Mouse (Mus musculus): Measurements from ENCODE around the gene Mosmo.

The Mosmo gene

GRCm38 (mm10) chr7:120677001-120677643, at the start of gene Mosmo:
TSS of gene Mosmo (plus strand) at chr7:120677618.
- DNase-seq: peak; percentile 83 to 84

- DNase-seq: peak in 1 of 2 experiments; percentile 16
Measured at GRCm38 (mm10) chr7:120632518-120632917, 44.9 kb upstream of the Mosmo start.

DNA sequence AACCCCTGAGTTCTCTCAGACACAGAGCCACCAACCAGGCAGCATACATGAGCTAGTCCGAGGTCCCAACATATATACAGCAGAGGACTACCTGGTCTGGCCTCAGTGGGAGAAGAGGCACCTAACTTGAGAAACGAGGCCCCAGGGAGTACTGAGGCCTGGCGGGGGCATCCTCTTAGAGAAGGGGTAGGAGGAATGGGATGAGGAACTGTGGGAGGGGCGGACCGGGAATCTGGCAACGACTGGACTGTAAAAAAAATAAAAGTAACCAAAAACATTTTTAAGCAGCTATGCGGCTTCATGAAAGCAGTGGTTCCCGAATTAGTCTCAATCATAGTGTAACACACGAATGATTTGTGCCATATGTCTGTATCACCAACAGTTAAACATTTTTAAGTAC, 43.1 kb upstream of the Mosmo start:
- DNase-seq: no peak

GRCm38 (mm10) chr7:120634711-120635361, 42.6 kb upstream of the Mosmo start, which contains the start of gene Uqcrc2:
TSS of gene Uqcrc2 (plus strand) at chr7:120635176.
- peak; percentile 90 for DNase-seq

DNA sequence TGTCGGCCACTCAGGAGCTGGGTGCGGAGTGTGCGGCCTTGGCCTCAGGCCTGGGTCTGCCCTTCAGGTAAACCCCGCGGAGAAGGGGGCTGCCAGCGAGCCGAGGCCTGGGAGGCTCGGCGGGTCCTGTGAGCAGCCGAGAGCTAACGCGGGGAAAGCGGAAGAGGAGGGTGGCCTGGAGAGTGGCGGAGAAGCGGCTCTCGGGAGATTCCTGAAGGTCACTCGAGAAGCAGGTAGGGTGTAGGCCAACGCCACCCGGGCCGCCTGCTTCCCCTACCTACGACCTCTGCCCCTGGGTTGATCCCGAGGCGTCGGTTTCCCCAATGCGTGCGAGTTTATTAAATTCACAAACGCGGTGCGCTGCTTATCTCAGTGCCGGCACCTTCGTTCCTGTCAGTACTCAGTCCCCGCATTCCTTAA, 42.0 kb upstream of the Mosmo start:
- no peak for DNase-seq

- no peak for DNase-seq
Measured at GRCm38 (mm10) chr7:120635821-120636220, 41.6 kb upstream of the Mosmo start.

GRCm38 (mm10) chr7:120643217-120643616, 34.2 kb upstream of the Mosmo start:
- no peak for DNase-seq

- DNase-seq: no peak
Measured at GRCm38 (mm10) chr7:120647849-120648248, 29.6 kb upstream of the Mosmo start.

DNA sequence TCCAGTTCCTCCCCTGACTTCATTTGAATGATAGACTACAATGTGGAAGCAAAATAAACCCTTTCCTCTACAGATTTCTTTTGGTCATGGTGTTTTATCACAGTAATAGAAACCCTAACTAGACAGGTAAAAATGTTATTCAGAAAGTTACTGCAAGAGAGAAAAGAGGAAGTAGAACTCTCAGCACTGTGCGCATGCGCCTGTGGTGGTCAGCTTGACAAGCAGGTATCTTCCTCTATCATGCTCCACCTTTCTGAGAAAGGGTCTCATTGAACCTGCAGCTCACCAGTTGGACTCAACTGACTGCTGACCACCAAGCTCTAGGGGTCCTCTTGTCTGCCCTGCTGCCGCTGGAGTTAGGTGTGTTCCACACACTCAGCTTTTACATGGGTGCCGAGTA, 15.3 kb upstream of the Mosmo start:
- DNase-seq: no peak

- DNase-seq: peak; percentile 67 to 79
Measured at GRCm38 (mm10) chr7:120670153-120670875, 7.1 kb upstream of the Mosmo start, which contains the start of gene Pdzd9. TSS of gene Pdzd9 (minus strand) at chr7:120670343.

DNA sequence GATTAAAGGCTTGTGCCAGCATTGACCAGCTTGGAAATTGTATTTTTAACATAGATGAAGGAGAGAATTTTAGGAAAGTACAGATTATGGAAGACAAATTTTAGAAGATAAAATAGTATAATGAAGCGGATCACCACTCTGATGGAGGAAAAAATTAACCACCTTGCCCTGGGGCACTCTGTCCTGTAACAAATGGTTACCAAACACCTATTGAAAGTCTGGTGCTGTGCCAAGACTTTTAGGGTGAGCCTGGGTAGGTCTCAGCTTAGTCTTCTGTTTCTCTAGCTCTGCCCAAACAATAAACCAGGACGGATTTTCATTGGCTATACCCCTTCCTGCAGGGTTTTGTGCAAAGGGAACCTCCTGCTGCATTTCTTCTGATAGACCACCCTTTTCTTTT, 6.1 kb upstream of the Mosmo start:
- DNase-seq: no peak

DNA sequence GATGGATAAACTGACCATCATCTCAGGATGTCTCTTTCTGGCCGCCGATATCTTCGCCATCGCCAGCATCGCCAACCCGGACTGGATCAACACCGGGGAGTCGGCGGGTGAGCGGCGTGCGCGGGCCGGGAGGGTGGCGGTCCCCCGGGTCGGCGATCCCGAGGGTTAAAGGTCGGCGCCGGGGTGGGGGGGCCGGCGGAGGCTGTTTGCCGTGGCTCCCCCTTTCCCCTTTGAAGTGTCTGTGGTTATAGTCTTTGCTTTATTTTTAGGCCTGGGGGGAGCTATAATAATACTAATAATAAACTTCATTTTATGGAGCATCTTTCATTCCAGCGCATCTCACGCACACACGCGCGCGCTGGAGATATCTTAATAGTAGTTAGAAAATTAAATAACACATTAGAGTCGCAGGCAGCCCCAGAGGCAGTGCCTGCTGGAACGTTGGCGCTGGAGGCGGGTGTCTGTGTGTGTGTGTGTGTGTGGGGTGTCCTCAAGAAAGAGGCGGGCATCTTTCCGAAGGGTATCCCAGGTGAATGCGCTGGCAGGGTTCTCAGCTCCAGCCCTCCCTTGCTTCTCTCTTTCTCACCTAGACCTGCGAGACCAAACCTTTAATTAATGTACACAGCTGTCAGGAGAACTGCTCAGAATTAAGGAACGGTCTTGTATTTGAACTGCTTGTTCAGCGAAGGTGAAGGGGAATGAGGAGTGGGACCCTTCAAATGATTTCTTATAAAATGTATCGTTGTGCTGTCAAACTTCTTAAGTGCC, 530 bp downstream of the Mosmo start:
- peak; percentile 34 to 57 for DNase-seq

- peak; percentile 9 to 25 for DNase-seq
Measured at GRCm38 (mm10) chr7:120679023-120679422, 1.6 kb downstream of the Mosmo start.

DNA sequence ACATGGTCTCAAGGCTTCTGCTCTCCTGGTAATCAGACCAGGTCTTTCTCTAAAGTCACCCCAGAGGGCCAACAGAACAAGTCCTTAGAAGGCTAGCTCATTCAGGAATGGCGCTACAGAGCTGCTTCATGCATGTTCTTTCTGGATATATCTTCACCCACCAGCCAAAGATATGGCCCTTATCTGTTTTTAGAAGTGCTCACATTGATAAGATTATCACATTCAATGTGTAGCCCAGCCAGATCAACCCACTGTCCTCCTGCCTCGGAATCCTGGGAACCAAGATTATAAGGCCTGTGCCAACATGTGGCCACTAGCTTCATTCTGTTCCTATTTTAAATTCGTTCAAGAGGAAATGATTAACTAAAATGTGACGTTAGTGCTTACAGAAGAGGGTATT, 4.6 kb downstream of the Mosmo start:
- DNase-seq: no peak

- peak in 1 of 2 experiments; percentile 31 for DNase-seq
Measured at GRCm38 (mm10) chr7:120684731-120685161, 7.3 kb downstream of the Mosmo start.

- no peak for DNase-seq
Measured at GRCm38 (mm10) chr7:120685227-120685626, 7.8 kb downstream of the Mosmo start.

DNA sequence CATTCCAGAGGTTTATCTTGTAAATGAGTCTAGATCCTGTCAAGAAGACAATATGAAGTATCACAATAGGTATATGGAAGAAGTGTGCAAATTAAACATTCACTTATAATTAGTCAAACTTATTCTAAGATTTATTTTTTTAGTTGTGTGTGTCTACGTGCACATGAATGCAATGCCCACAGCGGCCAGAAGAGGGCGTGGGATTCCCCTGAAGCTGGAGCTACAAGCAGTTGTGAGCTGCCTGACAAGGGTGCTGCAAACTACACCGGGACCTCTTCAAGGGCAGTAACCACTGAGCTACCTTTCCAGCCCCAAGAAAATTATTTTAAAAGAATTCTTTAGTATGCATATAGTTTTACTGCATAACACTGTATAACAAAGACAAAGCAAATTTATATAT, 13.2 kb downstream of the Mosmo start:
- no peak for DNase-seq

- no peak for DNase-seq
Measured at GRCm38 (mm10) chr7:120693831-120694375, 16.5 kb downstream of the Mosmo start.

GRCm38 (mm10) chr7:120695196-120695595, 17.8 kb downstream of the Mosmo start:
- DNase-seq: no peak

DNA sequence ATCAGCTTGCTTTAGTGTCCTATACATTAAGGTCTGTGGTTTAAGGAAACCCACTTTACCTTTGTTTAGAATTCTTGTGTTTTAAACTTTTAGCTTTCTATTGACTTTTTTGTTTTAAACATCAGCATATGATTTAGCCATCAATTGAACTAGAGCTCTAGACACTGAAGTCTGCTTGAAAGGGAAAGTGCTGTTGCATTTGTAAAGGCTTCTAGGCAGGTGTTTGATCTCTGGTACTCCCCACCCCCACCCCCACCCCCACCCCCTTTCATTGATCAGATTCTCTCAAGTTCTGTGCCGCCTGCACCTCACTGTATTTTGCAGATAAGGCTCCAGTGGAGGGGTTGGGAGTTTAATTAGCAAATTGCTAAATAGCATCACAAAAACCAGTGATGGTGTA, 18.2 kb downstream of the Mosmo start:
- DNase-seq: no peak

GRCm38 (mm10) chr7:120696331-120696730, 18.9 kb downstream of the Mosmo start:
- DNase-seq: no peak

- no peak for DNase-seq
Measured at GRCm38 (mm10) chr7:120699586-120699985, 22.2 kb downstream of the Mosmo start.

- DNase-seq: no peak
Measured at GRCm38 (mm10) chr7:120703888-120704287, 26.5 kb downstream of the Mosmo start.

Data from lung, postnatal 4 days (tissue).